Mouse (Mus musculus): ENCODE results near the gene Fbll1.

Gene Fbll1

DNA sequence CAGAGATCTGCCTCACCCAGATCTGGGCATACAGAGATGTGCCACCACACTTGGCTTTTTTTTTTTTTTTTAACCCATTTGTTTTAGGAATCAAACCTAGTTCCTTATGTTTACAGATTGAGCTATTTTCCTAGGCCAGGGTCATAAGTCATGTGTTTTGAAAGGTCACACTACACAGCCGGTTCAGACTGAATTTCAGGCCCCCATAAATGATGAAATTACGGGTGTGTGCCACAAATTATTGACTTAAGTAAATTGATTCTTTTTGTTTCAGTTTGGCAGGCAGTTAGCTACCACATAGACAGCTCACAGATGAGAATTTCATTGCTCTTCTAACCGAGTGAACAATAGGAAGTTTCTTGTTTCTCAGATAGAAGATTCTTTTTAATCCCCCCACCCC, 14.7 kb downstream of the Fbll1 start:
- DNase-seq (ENCODE audit: low spot score in 2 of 2): no peak

DNA sequence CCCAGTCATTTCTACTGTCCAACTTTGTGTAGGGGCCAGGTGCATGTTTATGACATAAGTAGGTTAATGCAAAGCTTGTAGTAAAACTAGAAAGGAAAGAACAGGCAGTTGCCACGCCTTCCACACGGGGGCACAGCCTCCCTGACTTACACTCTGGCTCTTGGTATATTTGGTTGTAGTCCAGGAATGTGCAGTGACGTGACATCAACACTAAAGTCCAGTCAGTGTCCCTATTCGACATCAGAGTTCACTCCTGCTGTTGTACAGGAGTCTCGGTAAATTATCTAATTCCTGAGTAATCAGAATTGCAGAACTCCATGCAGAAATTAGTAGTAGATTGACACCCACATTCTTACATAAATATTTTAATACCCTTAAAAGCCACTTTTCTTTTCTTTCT, 15.6 kb downstream of the Fbll1 start:
- DNase-seq (ENCODE audit: low spot score in 2 of 2): no peak

GRCm38 (mm10) chr11:35782444-35782843, 16.2 kb downstream of the Fbll1 start:
- DNase-seq (ENCODE audit: low spot score in 2 of 2): no peak

- no peak for DNase-seq (ENCODE audit: low spot score in 2 of 2)
Observed at GRCm38 (mm10) chr11:35780336-35780735, 18.3 kb downstream of the Fbll1 start.

GRCm38 (mm10) chr11:35776452-35776851, 22.2 kb downstream of the Fbll1 start:
- no peak for DNase-seq (ENCODE audit: low spot score in 2 of 2)

- DNase-seq (ENCODE audit: low spot score in 2 of 2): no peak
Observed at GRCm38 (mm10) chr11:35775606-35776005, 23.1 kb downstream of the Fbll1 start.

- no peak for DNase-seq (ENCODE audit: low spot score in 2 of 2)
Observed at GRCm38 (mm10) chr11:35770741-35771504, 27.8 kb downstream of the Fbll1 start.

DNA sequence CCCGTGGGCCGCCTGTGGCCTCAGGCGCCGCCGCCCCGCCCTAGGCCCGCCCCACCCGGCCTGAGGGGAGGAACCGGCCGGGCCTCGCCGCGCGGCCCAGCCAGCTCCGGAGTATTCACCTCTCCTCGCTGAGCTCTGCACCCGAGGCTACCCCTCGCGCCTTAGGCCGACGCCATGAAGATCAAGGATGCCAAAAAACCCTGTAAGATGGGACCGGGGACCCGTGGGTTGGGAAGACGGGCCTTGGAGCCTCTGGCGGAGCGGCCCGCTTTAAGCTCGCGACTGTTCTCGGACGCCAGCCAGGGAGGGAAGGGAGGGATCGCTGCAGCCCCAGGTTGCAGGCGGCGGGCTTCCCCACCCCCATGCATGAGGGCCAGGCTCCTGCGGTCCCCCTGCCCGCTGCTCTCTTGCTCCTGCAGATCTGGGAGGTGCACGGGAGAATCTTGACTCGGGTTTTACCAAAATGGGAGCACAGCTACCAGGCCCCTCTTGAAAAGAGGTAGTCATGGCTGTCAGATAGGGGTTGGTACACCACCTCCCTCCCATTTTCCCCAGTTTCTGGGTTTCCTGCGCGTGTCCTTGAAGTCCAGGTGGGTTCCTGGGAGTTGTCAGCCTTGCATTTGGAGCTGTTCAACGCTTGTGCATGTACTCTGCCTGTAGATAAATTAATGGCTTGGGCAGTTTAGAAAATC, 28.8 kb downstream of the Fbll1 start:
- DNase-seq (ENCODE audit: low spot score in 2 of 2): peak; percentile 76 to 80

- DNase-seq (ENCODE audit: low spot score in 2 of 2): peak; percentile 99
Observed at GRCm38 (mm10) chr11:35769188-35769745, 29.4 kb downstream of the Fbll1 start, which contains the start of gene Pank3. Gene Pank3 (plus strand): TSS chr11:35769484.

- no peak for DNase-seq (ENCODE audit: low spot score in 2 of 2)
Observed at GRCm38 (mm10) chr11:35766845-35767244, 31.8 kb downstream of the Fbll1 start.

GRCm38 (mm10) chr11:35760627-35761003, 38.1 kb downstream of the Fbll1 start:
- DNase-seq (ENCODE audit: low spot score in 2 of 2): no peak

- no peak for DNase-seq (ENCODE audit: low spot score in 2 of 2)
Observed at GRCm38 (mm10) chr11:35760001-35760626, 38.6 kb downstream of the Fbll1 start.

- no peak for DNase-seq (ENCODE audit: low spot score in 2 of 2)
Observed at GRCm38 (mm10) chr11:35756411-35757303, 42.0 kb downstream of the Fbll1 start.

DNA sequence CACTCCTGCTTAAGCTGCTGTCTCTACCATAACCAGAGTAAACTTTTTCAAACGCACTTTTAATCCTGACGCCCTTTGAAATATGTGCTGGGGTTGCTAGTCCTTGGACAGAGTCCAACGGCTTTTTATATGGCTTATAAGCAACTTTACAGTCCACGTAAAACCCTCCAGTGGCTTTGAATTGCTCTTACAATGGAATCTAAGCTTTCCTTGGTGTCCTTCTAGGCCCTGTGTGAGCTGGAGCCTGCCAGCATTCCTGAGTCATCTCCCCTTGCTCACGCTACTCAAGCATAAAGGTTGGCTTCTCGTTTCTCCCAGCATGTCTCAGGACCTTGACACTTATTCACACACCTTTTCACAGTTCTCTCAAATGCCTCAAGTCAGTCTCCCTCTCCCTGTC, 43.1 kb downstream of the Fbll1 start:
- no peak for DNase-seq (ENCODE audit: low spot score in 2 of 2)

- no peak for DNase-seq (ENCODE audit: low spot score in 2 of 2)
Observed at GRCm38 (mm10) chr11:35754906-35755418, 43.7 kb downstream of the Fbll1 start.

DNA sequence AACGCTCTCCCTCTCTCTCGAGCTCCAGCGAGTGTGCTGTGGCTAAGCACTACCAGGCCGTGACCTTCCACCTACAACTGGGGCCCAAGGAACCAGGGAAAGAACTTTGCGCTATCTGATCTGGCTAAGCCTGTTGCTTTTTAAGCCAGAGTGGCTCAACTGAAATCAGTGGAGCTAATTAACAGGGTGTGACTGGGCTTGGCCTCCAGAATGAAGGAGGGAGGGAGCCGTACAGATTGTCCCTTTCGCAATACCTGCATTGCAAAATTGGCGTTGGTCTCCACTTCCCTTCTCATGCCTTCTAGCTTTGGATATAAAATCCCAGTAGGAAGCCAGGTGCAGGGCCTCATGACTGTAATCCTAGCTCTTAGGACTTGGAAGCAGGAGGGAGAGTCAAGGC, 48.1 kb downstream of the Fbll1 start:
- DNase-seq (ENCODE audit: low spot score in 2 of 2): peak; percentile 46 to 64
